Mouse (Mus musculus): Measurements from ENCODE around the gene Pccb.

Pccb gene

GRCm38 (mm10) chr9:100987006-100987405 lies 47.7 kb downstream of the Pccb start:
- DNase-seq (ENCODE audit: low spot score), result no peak

- DNase-seq (ENCODE audit: low spot score), result no peak
Observed at GRCm38 (mm10) chr9:100984381-100985310, 50.1 kb downstream of the Pccb start.

- DNase-seq (ENCODE audit: low spot score), result no peak
Observed at GRCm38 (mm10) chr9:100982786-100983185, 51.9 kb downstream of the Pccb start.

GRCm38 (mm10) chr9:100979260-100979659 lies 55.4 kb downstream of the Pccb start:
- DNase-seq (ENCODE audit: low spot score), result no peak

- DNase-seq (ENCODE audit: low spot score), result no peak
Observed at GRCm38 (mm10) chr9:100978666-100979065, 56.0 kb downstream of the Pccb start.

- no peak for DNase-seq (ENCODE audit: low spot score)
Observed at GRCm38 (mm10) chr9:100969461-100969860, 65.2 kb downstream of the Pccb start.

- DNase-seq (ENCODE audit: low spot score), result no peak
Observed at GRCm38 (mm10) chr9:100964106-100964505, 70.6 kb downstream of the Pccb start.

- DNase-seq (ENCODE audit: low spot score), result no peak
Observed at GRCm38 (mm10) chr9:100963428-100963912, 71.2 kb downstream of the Pccb start.

- no peak for DNase-seq (ENCODE audit: low spot score)
Observed at GRCm38 (mm10) chr9:100962903-100963427, 71.7 kb downstream of the Pccb start.

- DNase-seq (ENCODE audit: low spot score), result no peak
Observed at GRCm38 (mm10) chr9:100951481-100951880, 83.2 kb downstream of the Pccb start.

GRCm38 (mm10) chr9:100944677-100945365 lies 89.9 kb downstream of the Pccb start:
- DNase-seq (ENCODE audit: low spot score), result no peak

GRCm38 (mm10) chr9:100942042-100942441 lies 92.7 kb downstream of the Pccb start:
- DNase-seq (ENCODE audit: low spot score), result no peak
